Mouse (Mus musculus): ENCODE data around the gene Aptx. TPM values are rescaled to one million over a fixed set of nuclear protein-coding genes. Genes with fewer than 3 reads are reported as not detected.

Aptx gene
- 12.9 and 13.2 TPM in 2 replicates for total RNA-seq (2014; rRNA removed)
- 36.0 and 38.3 TPM in 2 replicates for polyA plus RNA-seq (2015; fragmentation: Nextera tagmentation; extraction: Ambion mirVana)

DNA sequence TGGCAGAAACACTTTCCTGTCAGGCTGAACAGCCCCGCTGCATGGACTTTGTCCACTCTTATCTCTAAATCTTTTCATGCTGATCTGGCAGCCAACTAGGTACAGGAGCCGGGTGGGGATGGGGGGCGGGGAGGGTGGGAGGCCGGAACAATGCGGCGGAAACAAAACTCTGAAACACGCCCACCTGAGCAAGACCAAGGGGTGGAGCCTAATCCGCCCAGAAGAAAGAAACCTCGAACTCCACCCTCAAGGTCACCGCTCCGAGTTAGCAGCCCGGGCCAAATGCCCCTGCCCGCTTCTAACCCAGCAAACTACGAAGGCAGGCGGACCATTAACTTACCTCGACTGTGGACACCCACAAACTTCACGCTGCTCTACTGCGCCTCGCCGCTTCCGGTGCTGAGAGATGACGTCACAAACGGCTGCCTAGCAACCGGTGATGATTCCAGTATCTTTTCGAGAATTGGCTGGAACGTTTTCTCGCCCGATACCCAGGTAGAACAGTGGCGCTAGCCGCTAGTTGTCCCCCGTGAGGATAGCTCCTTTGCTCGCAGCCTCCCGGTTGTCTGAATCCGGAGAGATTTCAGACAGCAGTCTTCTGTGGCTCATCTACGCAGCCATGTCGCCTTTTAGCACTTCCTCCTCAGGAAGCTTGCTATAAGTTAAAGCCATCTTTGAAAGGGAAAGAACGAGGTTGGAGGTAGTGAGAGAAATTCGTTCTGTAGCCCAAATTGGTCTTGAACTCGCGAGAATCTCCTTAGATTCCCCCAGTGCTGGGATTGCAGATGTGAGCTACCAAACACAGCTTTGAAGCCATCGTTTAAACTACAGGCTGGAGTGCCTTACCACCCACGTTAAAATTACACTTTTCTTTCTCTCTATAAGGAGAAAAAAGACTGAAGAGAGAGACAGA, at the start of gene Aptx:
Gene Aptx, minus strand, starts transcription at position 398 of the 913 bp plus-strand sequence.
- H3K4me1 ChIP-seq (ENCODE audit: insufficient read depth, low read length): peaks cover 16% of the 10 kb centered on the region
- H3K9me3 ChIP-seq (ENCODE audit: low read length): no peaks in the 10 kb centered on the region
- H3K4me2 ChIP-seq (ENCODE audit: low read depth, low read length): peak within 1 kb of the TSS; percentile 68
- under 1% methylated on average over 42 of the region's 42 CpGs for WGBS
- ATAC-seq (peak; percentile 97), DNase-seq (ENCODE audit: low spot score) (peak; percentile 98)
- no peaks in the 10 kb centered on the region for H3K27me3 ChIP-seq (ENCODE audit: insufficient read depth, low read length)
- H3K9ac ChIP-seq (replicated peaks; ENCODE audit: low read length): peak within 1 kb of the TSS; percentile 56
- TF ChIP-seq CTCF (IDR thresholded peaks at IDR 0.05; ENCODE audit: low read depth): peak; percentile 52
- H3K36me3 ChIP-seq (ENCODE audit: insufficient read depth, low read length): no peaks in the 10 kb centered on the region
- peak within 1 kb of the TSS; percentile 97 for H3K27ac ChIP-seq
- peak within 1 kb of the TSS; percentile 70 for H3K4me3 ChIP-seq (ENCODE audit: low read length)

DNA sequence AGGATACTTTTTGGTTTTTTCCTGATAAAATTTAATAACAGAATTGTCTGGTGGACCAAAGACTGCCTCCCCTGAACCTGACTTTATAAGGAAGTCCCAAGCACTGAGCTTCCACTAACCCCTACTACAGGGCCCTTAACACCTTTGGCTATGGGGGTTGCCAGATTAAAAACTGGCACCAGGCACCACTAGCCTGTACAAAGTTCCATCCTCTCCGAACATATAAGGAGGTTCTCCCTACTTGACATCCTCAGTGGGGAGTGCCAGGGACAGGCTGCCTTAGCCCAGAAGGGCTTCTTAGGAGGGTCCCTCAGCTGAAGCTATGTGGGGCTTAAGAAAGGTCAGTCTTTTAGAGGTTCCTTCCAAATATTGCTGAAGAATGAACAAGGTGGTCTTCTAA, 32.4 kb upstream of the Aptx start:
- DNase-seq (ENCODE audit: low spot score) (no peak), ATAC-seq (no peak)
- Histone ChIP-seq H3K4me3 (ENCODE audit: low read length) (no peak overlapping the region), H3K36me3 (ENCODE audit: insufficient read depth, low read length) (peaks cover 45% of the 10 kb centered on the region), H3K27me3 (ENCODE audit: insufficient read depth, low read length) (no peaks in the 10 kb centered on the region), H3K9ac (replicated peaks; ENCODE audit: low read length) (no peak overlapping the region), H3K4me2 (ENCODE audit: low read depth, low read length) (no peak overlapping the region), H3K27ac (no peak overlapping the region), H3K4me1 (ENCODE audit: insufficient read depth, low read length) (no peaks in the 10 kb centered on the region), H3K9me3 (ENCODE audit: low read length) (no peaks in the 10 kb centered on the region)
- WGBS: 74% methylated on average over 1 of the region's 1 CpGs
- no peak for TF ChIP-seq CTCF (IDR thresholded peaks at IDR 0.05; ENCODE audit: low read depth)

DNA sequence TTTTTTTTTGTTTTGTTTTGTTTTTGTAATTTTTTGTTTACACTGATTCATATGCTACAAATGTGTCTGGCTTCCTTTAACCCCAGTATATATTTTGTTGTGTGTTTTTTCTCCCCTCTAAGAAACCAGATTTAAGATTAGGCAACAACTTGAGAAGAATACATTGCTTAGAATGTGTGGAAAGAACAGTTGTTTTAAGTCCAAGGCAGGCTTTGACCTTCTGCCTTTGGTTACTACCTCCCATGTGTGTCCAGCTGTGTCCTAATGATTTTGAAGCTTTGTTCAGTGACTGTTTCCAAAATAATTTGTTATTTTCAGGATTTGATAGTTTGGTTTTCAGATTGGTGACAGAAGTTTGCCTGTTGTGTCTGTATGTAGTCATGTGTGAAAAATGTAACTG, 28.3 kb upstream of the Aptx start:
- DNase-seq (ENCODE audit: low spot score) (no peak), ATAC-seq (no peak)
- TF ChIP-seq CTCF (IDR thresholded peaks at IDR 0.05; ENCODE audit: low read depth): no peak
- no peaks in the 10 kb centered on the region for H3K9me3 ChIP-seq (ENCODE audit: low read length)
- H3K4me2 ChIP-seq (ENCODE audit: low read depth, low read length): no peak overlapping the region
- H3K4me1 ChIP-seq (ENCODE audit: insufficient read depth, low read length): no peaks in the 10 kb centered on the region
- no peak overlapping the region for H3K27ac ChIP-seq
- H3K9ac ChIP-seq (replicated peaks; ENCODE audit: low read length): no peak overlapping the region
- H3K27me3 ChIP-seq (ENCODE audit: insufficient read depth, low read length): no peaks in the 10 kb centered on the region
- no peak overlapping the region for H3K4me3 ChIP-seq (ENCODE audit: low read length)
- H3K36me3 ChIP-seq (ENCODE audit: insufficient read depth, low read length): peaks cover 41% of the 10 kb centered on the region

DNA sequence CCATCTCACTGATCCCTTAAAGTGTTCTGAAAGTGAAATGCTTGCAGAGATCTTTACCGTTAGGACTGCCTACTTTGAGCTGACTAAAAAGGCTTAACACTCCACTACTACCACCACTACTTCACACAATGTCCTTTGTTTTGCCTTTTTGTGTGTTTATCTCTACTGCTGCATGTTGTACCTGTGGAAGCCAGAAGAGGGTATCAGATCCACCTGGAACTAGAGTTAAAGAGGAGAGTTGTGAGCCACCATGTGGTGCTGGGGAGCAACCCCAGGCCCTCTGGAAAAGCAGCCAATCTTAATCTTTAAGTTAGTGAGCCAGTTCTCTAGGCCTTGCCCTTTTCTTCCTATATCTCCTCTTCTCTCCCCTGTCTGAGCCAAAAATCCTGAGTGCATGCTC, 24.3 kb upstream of the Aptx start:
- DNase-seq (ENCODE audit: low spot score) (peak; percentile 17), ATAC-seq (no peak)
- Histone ChIP-seq H3K36me3 (ENCODE audit: insufficient read depth, low read length) (peaks cover 33% of the 10 kb centered on the region; the same call in 1 of the 2 replicates), H3K4me2 (ENCODE audit: low read depth, low read length) (no peak overlapping the region), H3K27me3 (ENCODE audit: insufficient read depth, low read length) (no peaks in the 10 kb centered on the region), H3K4me1 (ENCODE audit: insufficient read depth, low read length) (peaks cover 5% of the 10 kb centered on the region; the same call in 1 of the 2 replicates), H3K27ac (no peak overlapping the region), H3K9me3 (ENCODE audit: low read length) (no peaks in the 10 kb centered on the region), H3K9ac (replicated peaks; ENCODE audit: low read length) (no peak overlapping the region), H3K4me3 (ENCODE audit: low read length) (no peak overlapping the region)
- 87% methylated on average over 1 of the region's 1 CpGs for WGBS
- peak; percentile 52 for TF ChIP-seq CTCF (IDR thresholded peaks at IDR 0.05; ENCODE audit: low read depth)

DNA sequence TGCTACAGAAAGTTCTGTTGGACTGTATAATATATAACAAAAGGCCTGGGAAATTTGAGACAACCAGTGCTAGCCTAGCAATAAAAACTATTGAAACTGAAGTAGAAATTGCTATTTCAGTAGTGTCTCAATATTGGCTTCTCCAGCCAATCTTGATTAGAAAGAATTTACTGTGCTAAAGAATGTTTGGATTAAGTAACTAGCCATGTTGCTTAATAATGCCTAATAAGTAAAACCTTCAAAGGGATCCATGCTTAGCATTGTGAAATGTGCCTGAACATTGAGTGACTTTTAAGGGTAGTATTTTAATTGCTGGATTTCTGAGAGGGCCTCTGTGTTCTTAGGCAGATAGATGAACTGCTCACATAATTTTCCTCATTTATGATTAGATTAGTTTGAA, 22.6 kb upstream of the Aptx start:
- ATAC-seq (no peak), DNase-seq (ENCODE audit: low spot score) (no peak)
- H3K27me3 ChIP-seq (ENCODE audit: insufficient read depth, low read length): no peaks in the 10 kb centered on the region
- peaks cover 28% of the 10 kb centered on the region; the same call in 1 of the 2 replicates for H3K36me3 ChIP-seq (ENCODE audit: insufficient read depth, low read length)
- peaks cover 12% of the 10 kb centered on the region for H3K4me1 ChIP-seq (ENCODE audit: insufficient read depth, low read length)
- H3K4me3 ChIP-seq (ENCODE audit: low read length): no peak overlapping the region
- H3K9ac ChIP-seq (replicated peaks; ENCODE audit: low read length): no peak overlapping the region
- TF ChIP-seq CTCF (IDR thresholded peaks at IDR 0.05; ENCODE audit: low read depth): no peak
- no peaks in the 10 kb centered on the region for H3K9me3 ChIP-seq (ENCODE audit: low read length)
- no peak overlapping the region for H3K27ac ChIP-seq
- H3K4me2 ChIP-seq (ENCODE audit: low read depth, low read length): 0 out of 2 replicates have a peak overlapping the region, but pooled peaks have one; percentile 7

DNA sequence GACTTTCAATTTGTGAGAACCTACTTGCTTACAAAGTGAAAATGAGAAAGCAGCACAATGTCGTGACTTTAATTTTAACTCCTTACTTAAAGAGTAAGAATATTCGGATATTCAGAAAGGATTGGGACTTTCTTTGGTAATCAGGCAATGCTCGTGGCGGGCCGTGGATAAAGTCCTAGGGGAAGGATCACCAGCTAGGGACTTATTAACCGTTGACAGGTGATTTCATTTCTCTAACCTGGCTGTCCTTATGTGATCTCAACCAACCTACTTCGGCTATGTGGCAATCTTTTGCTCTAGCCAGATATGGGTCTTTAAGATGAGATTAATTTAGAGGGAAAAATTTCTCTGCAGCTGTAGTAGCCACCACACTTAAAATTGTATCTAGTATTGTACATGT, 22.1 kb upstream of the Aptx start:
- WGBS: 86% methylated on average over 7 of the region's 7 CpGs
- peaks cover 12% of the 10 kb centered on the region for H3K4me1 ChIP-seq (ENCODE audit: insufficient read depth, low read length)
- H3K27me3 ChIP-seq (ENCODE audit: insufficient read depth, low read length): no peaks in the 10 kb centered on the region
- no peak for TF ChIP-seq CTCF (IDR thresholded peaks at IDR 0.05; ENCODE audit: low read depth)
- no peak overlapping the region for H3K4me3 ChIP-seq (ENCODE audit: low read length)
- H3K9ac ChIP-seq (replicated peaks; ENCODE audit: low read length): no peak overlapping the region
- H3K36me3 ChIP-seq (ENCODE audit: insufficient read depth, low read length): peaks cover 25% of the 10 kb centered on the region; the same call in 1 of the 2 replicates
- DNase-seq (ENCODE audit: low spot score) (no peak), ATAC-seq (no peak)
- H3K9me3 ChIP-seq (ENCODE audit: low read length): no peaks in the 10 kb centered on the region
- H3K4me2 ChIP-seq (ENCODE audit: low read depth, low read length): peak overlapping the region; percentile 78
- H3K27ac ChIP-seq: no peak overlapping the region
